Mouse (Mus musculus): ENCODE measurements around the gene Mad2l1bp.

GRCm38 (mm10) chr17:46157131-46157530 lies 3.8 kb upstream of the Mad2l1bp start:
- TF ChIP-seq CTCF (IDR thresholded peaks at IDR 0.05; ENCODE audit: low read depth, low read length) (no peak), POLR2A (IDR thresholded peaks at IDR 0.05; ENCODE audit: extremely low read depth, insufficient read depth, low read length) (no peak)
